Mouse (Mus musculus): ENCODE data around the gene Actn1. TPM values are rescaled to one million over a fixed set of nuclear protein-coding genes. Genes with fewer than 3 reads are reported as not detected.
A peak's percentile ranks its signal among the peaks of the same experiment; 100 is the strongest.

Actn1 gene
- total RNA-seq, 2 experiments from 2014 or later, result 131 to 146 TPM

DNA sequence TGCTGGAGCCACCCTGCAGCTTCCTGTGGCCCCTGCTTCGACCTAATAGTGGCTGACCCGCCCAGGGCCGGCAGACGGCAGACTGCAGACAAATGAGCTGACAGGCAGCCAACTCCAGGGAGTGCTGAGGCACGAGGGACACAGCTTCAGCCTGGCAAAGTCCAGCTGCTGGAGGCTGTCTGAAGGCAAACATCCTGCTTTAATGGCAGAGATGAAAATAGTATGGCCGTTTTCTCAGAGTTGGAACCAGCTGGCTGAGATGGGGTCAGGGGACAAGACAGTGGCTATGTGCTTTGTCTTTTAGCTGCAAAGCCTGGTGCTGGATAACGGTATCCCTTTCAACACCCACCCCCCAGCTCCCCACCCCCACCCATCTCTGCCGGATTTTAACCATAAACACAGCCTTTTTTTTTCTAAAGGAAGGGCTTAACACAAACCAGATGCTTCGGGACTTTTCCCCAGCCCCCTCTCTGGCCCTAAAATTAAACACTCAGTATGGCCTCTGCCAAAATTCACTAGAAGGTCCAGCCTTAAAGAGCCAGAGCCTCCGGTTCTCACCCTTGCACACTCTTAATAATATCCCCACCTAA lies 30.0 kb downstream of the Actn1 start:
- DNase-seq (ENCODE audit: low spot score in 2 of 2), result peak; percentile 45 to 65

GRCm38 (mm10) chr12:80229010-80229800 lies 31.0 kb downstream of the Actn1 start:
- DNase-seq (ENCODE audit: low spot score in 2 of 2), result no peak
- intact Hi-C loops (cut with DNase I), result no loop called here

More for the DNA sequence above, 30.0 kb downstream of the Actn1 start:
- intact Hi-C loops (cut with DNase I), result no loop called here

DNA sequence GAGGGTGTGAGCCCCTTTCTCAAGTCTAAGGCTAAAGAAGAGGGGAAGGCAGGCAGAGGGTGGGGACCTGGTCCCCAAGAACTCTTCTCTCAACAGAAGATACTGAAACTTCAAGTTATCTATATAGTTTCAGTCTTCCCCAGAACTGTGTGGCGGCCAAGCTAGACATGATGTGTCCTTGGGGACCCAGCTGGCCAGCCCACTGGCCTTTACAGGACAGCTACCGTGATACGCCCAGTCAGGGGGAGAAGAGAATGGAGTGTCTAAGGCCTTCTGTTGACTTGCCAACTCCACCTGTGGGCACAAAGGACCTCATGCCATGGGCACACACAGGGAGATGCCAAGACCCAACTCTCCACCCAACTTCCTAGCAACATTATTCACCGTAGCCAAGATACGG lies 31.8 kb downstream of the Actn1 start:
- intact Hi-C loops (cut with DNase I), result no loop called here
- no peak for DNase-seq (ENCODE audit: low spot score in 2 of 2)

- intact Hi-C loops (cut with DNase I), result no loop called here
- peak in 1 of 2 experiments; percentile 51 for DNase-seq (ENCODE audit: low spot score in 2 of 2)
These were observed 32.3 kb downstream of the Actn1 start for GRCm38 (mm10) chr12:80227835-80228234.

- DNase-seq (ENCODE audit: low spot score in 2 of 2), result no peak
- intact Hi-C loops (cut with DNase I), result no loop called here
These were observed 34.1 kb downstream of the Actn1 start for GRCm38 (mm10) chr12:80226101-80226500.

- DNase-seq (ENCODE audit: low spot score in 2 of 2), result no peak
- intact Hi-C loops (cut with DNase I), result no loop called here
These were observed 35.9 kb downstream of the Actn1 start for GRCm38 (mm10) chr12:80224241-80224731.

DNA sequence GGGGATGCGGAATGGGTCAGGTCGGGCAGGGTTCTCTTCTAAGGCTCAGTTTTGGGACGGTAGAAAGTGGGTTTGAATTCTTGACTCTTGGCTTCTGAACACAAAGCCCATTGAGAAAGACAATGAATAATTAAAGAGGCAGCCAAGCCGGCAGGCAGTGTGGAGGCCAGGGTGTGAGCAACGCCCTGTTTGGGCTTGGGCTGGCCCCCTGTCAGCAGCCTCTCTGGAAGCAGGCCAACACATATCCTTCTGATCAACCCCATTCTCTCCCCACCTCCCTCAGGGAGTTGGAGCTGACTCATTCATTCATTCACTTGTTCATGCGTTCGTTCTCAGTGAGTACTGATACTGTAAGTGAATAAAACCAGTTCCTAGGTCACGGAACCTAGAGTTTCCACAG lies 36.7 kb downstream of the Actn1 start:
- DNase-seq (ENCODE audit: low spot score in 2 of 2), result no peak

GRCm38 (mm10) chr12:80222473-80222872 lies 37.7 kb downstream of the Actn1 start:
- intact Hi-C loops (cut with DNase I), result no loop called here
- no peak for DNase-seq (ENCODE audit: low spot score in 2 of 2)

More for the DNA sequence above, 36.7 kb downstream of the Actn1 start:
- intact Hi-C loops (cut with DNase I), result no loop called here

GRCm38 (mm10) chr12:80220260-80221038 lies 39.7 kb downstream of the Actn1 start:
- intact Hi-C loops (cut with DNase I), result no loop called here
- no peak for DNase-seq (ENCODE audit: low spot score in 2 of 2)

DNA sequence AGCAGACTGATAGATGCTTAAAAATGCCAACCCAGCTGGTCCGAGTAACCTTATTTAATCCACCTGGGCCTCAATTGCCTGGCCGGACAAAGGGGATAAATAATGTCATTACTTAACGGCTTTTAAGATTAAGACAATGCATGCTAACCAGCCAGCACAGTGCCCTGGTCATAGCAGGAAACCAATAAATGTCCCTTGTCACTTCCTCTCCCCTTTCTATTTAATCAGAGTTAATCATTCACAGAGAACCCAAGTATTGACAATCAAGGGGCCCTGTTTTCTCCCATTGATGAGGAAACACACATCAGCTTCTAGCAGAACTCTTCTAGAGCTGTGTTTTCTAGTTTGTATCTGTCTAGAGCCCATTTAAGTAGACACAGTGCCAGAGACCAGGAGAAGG lies 41.4 kb downstream of the Actn1 start:
- no peak for DNase-seq (ENCODE audit: low spot score in 2 of 2)
- intact Hi-C loops (cut with DNase I), result no loop called here

DNA sequence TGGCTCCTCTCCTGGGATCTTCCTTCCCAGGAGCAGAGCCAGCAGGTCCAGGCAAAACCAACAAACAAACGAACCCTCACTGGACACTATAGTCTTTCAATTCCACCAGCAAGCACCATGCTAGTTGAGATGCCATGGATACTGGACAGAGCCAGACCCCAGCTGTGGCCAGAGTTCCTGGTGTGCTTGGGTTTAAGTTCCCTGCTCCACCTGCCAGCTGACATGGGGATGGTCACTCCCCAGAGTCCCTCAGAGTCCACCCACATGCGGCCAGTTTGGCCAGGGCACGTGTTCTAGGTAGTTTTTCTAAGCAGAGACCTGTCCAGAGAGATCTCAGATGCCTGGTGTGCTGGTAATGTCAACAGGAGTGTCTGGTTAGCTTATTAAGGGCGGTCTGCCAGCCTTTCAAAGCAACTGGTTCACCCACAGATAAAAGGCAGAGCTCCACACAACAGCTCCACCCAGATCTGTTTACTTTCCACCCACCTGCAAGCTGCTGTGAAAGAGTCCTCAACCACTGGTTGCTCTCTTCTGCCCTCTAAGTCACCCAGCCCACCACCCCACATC lies 42.0 kb downstream of the Actn1 start:
- intact Hi-C loops (cut with DNase I), result no loop called here

GRCm38 (mm10) chr12:80217049-80217448 lies 43.1 kb downstream of the Actn1 start:
- DNase-seq (ENCODE audit: low spot score in 2 of 2), result no peak
- intact Hi-C loops (cut with DNase I), result no loop called here

More for the DNA sequence above, 42.0 kb downstream of the Actn1 start:
- no peak for DNase-seq (ENCODE audit: low spot score in 2 of 2)

DNA sequence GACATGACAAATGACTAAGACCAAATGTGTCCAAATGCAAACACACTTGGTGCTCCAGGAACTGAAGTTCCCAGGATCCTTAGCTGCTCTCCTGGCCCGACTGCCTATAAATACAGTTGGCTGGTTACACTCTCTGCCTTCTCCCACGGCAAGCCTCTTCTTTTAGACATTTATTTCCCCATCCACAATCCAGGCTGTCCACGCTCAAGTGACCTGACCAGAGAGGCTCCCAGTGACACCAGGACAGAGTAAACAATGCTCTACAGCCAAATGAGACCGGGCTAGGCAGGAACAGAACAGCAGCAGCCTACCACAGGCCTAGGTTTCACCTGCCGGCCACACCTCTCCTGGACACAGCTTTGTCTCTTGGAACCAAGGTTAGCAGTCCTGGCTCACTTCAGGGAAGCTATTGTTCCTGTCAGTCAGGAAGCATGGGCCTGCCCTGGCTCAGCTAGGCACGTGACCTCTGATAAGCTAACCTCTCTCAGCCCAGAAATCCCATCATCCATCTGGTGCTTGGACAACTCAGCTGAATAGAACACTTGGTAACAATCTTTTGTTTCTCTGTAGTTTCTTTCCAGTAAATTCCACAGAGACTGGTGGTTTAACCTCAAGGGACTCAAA lies 43.8 kb downstream of the Actn1 start:
- intact Hi-C loops (cut with DNase I), result no loop called here
- DNase-seq (ENCODE audit: low spot score in 2 of 2), result peak in 1 of 2 experiments; percentile 39

DNA sequence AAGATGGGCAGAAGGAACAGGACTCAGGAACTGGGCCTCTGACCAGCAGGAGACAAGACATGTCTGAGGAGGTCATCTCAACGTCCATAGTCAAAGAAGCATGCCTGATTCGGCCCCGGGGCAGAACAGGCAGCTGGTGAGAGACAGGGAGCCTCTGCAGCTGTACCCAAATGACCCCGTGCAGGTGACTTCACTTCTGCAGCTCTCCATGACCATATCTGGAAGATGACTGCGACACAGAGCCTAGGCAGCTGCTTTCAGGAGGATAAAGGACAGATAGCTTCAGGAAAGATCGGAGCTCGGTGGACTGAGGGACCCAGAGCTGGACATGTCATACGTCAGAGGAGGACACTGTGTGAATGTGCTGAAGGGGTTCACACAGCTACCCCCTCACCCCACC lies 46.4 kb downstream of the Actn1 start:
- no peak for DNase-seq (ENCODE audit: low spot score in 2 of 2)
- intact Hi-C loops (cut with DNase I), result no loop called here

DNA sequence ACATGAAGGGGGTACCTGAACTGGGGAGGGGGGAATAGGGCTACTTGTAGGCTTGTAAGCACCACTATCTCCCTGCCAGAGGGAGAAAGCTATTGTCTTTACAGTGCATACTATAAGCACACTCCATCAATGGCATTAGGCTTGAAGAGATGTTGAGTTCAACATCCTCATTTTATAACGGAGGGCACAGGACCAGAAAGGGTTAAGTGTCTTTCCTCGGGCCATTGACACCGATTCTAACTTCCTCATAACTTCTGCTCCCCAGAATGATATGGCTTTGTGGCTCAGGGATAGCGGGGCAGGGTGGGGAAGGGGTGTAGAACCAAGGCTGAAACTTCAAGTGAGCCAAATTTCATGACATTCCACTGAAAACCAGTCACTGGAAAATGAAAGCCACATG lies 46.9 kb downstream of the Actn1 start:
- intact Hi-C loops (cut with DNase I), result no loop called here
- no peak for DNase-seq (ENCODE audit: low spot score in 2 of 2)

GRCm38 (mm10) chr12:80210791-80211612 lies 49.2 kb downstream of the Actn1 start:
- no peak for DNase-seq (ENCODE audit: low spot score in 2 of 2)
- intact Hi-C loops (cut with DNase I), result no loop called here

DNA sequence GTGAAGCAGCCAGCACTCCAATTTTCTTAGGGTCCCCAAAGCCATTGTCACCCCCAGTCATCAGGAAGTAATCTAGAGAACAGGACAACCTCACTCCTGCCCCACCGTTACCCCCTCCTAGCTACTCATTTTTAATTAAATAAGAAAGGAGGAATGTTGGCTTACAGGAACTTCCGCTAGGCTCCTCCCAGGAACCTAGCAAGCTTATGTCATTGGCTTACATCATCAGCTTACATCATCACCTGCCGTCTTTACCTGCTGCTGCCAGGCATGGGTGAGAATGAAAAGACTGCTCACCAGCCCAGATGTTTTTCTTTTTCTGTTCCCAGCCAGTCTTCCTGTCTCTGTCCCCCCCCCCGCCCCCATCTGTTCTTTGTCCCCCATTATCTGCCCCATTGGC lies 50.3 kb downstream of the Actn1 start:
- DNase-seq (ENCODE audit: low spot score in 2 of 2), result no peak
- intact Hi-C loops (cut with DNase I), result no loop called here

- no peak for DNase-seq (ENCODE audit: low spot score in 2 of 2)
- intact Hi-C loops (cut with DNase I), result no loop called here
These were observed 51.9 kb downstream of the Actn1 start for GRCm38 (mm10) chr12:80208126-80208820.

Measured in left cerebral cortex, postnatal 25 days (tissue).